Mouse (Mus musculus): ENCODE data around the gene Phf11a. TPM values are rescaled to one million over a fixed set of nuclear protein-coding genes. Genes with fewer than 3 reads are reported as not detected.

Gene Phf11a
- polyA plus RNA-seq, 1 experiment from 2014 or later: 0.10 TPM

- WGBS: 72% methylated on average over 5 of the region's 5 CpGs
- H3K4me3 ChIP-seq (replicated peaks): no peak overlapping the region
- no peak overlapping the region for H3K4me2 ChIP-seq (replicated peaks)
- H3K9me3 ChIP-seq: no peaks in the 10 kb centered on the region
- no peak overlapping the region for H3K27ac ChIP-seq
- no peaks in the 10 kb centered on the region for H3K4me1 ChIP-seq (replicated peaks)
- ATAC-seq: no peak
- H3K9ac ChIP-seq: no peak overlapping the region
- H3K36me3 ChIP-seq: peaks cover 27% of the 10 kb centered on the region
- H3K27me3 ChIP-seq (replicated peaks): no peaks in the 10 kb centered on the region
These were observed 65.3 kb downstream of the Phf11a start for GRCm38 (mm10) chr14:59232003-59232402.

GRCm38 (mm10) chr14:59230331-59230966 is 66.9 kb downstream of the Phf11a start:
- no peak overlapping the region for H3K27ac ChIP-seq
- no peaks in the 10 kb centered on the region for H3K4me1 ChIP-seq (replicated peaks)
- H3K36me3 ChIP-seq: peaks cover 27% of the 10 kb centered on the region
- no peak overlapping the region for H3K4me3 ChIP-seq (replicated peaks)
- no peaks in the 10 kb centered on the region for H3K27me3 ChIP-seq (replicated peaks)
- no peak overlapping the region for H3K9ac ChIP-seq
- 92% methylated on average over 21 of the region's 21 CpGs for WGBS
- H3K4me2 ChIP-seq (replicated peaks): no peak overlapping the region
- no peaks in the 10 kb centered on the region for H3K9me3 ChIP-seq
- no peak for ATAC-seq

DNA sequence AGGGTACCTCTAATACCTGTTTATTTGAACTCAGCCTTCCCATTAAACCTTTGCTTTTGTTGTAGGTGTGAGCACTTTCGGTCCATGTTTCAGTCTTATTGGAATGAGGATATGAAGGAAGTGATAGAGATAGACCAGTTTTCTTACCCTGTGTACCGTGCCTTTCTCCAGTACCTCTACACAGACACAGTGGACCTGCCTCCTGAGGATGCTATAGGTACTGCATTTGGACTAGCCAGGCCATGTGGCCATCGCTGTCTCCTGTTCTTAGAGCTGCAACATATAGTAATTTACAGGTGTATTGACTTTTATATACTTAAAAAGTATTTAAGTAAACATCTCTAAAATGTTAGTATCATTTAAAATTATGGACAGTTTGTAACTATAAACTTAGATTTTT is 67.5 kb downstream of the Phf11a start:
- WGBS: 91% methylated on average over 3 of the region's 3 CpGs

More for the DNA sequence above, 67.5 kb downstream of the Phf11a start:
- H3K4me2 ChIP-seq (replicated peaks): no peak overlapping the region
- ATAC-seq: no peak
- no peaks in the 10 kb centered on the region for H3K9me3 ChIP-seq
- H3K4me3 ChIP-seq (replicated peaks): no peak overlapping the region
- H3K4me1 ChIP-seq (replicated peaks): no peaks in the 10 kb centered on the region
- no peak overlapping the region for H3K9ac ChIP-seq
- H3K27me3 ChIP-seq (replicated peaks): no peaks in the 10 kb centered on the region
- H3K36me3 ChIP-seq: peaks cover 27% of the 10 kb centered on the region
- H3K27ac ChIP-seq: no peak overlapping the region

Other genes starting within 250 kb of the Phf11a start
- gene 1700129C05Rik, start 154.6 kb downstream of the Phf11a start, polyA plus RNA-seq (2015; fragmentation: Nextera tagmentation; extraction: Ambion mirVana): not detected in 2 replicates
- not detected in 2 replicates for gene Gm5142, start 118.8 kb downstream of the Phf11a start, polyA plus RNA-seq (2015; fragmentation: Nextera tagmentation; extraction: Ambion mirVana)
- 51.8 and 54.0 TPM in 2 replicates for gene Rcbtb1, start 96.3 kb downstream of the Phf11a start, polyA plus RNA-seq (2015; fragmentation: Nextera tagmentation; extraction: Ambion mirVana)
- not detected in 2 replicates for gene Gm6904, start 37.3 kb downstream of the Phf11a start, polyA plus RNA-seq (2015; fragmentation: Nextera tagmentation; extraction: Ambion mirVana)
- gene Phf11b, start 43.8 kb upstream of the Phf11a start, polyA plus RNA-seq (2015; fragmentation: Nextera tagmentation; extraction: Ambion mirVana): 0.82 and 0.92 TPM in 2 replicates
- gene Phf11d, start 67.9 kb upstream of the Phf11a start, polyA plus RNA-seq (2015; fragmentation: Nextera tagmentation; extraction: Ambion mirVana): 2.0 and 3.0 TPM in 2 replicates
- 0.40 and 0.44 TPM in 2 replicates for gene Phf11c, start 97.9 kb upstream of the Phf11a start, polyA plus RNA-seq (2015; fragmentation: Nextera tagmentation; extraction: Ambion mirVana)
- gene Setdb2, start 143.4 kb upstream of the Phf11a start, polyA plus RNA-seq (2015; fragmentation: Nextera tagmentation; extraction: Ambion mirVana): 8.4 and 9.6 TPM in 2 replicates
- gene Cab39l, start 143.4 kb upstream of the Phf11a start, polyA plus RNA-seq (2015; fragmentation: Nextera tagmentation; extraction: Ambion mirVana): 35.6 and 40.0 TPM in 2 replicates

Measured in intestine, embryonic 15.5 days (tissue).